Mouse (Mus musculus): ENCODE measurements around the gene Scnn1b.

DNA sequence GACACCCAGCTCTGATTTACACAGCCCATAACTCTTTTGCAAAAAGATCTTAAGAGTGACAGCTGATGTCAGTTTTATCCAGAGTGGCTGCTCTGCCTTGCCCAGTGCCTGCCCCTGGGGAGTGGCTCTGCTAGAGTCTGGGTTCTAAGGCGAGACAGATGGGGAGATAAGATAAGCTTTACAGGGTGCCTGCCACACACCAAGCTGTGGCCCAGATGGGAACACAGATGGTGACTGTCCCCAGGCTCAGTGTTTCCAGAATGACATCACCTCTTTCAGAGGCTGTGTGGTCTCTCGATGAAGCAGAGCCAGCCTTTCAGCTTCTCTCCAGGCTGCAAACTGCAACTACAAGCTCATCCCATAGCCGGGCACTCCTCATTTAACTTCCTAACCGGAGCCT is 74.9 kb downstream of the Scnn1b start:
- TF ChIP-seq POLR2A (IDR thresholded peaks at IDR 0.05; ENCODE audit: insufficient read length, low read depth) (no peak), MYOG (IDR thresholded peaks at IDR 0.05; ENCODE audit: control insufficient read depth in 1 of 3, insufficient read depth in 1 of 3, insufficient read length in 2 of 3, low read depth in 2 of 3) (no peak), MAX (IDR thresholded peaks at IDR 0.05; ENCODE audit: low read depth) (no peak), E2F4 (IDR thresholded peaks at IDR 0.05; ENCODE audit: insufficient read depth) (no peak), USF1 (IDR thresholded peaks at IDR 0.05; ENCODE audit: low read depth) (no peak), CEBPB (IDR thresholded peaks at IDR 0.05; ENCODE audit: insufficient read depth, poor library complexity, severe bottlenecking) (no peak), MYOD1 (IDR thresholded peaks at IDR 0.05; ENCODE audit: control insufficient read depth in 1 of 3, insufficient read length in 2 of 3, low read depth in 2 of 3) (peak in 1 of 3 experiments; percentile 16), SRF (IDR thresholded peaks at IDR 0.05; ENCODE audit: control insufficient read depth, insufficient read length, low read depth) (no peak)

Data from myocyte (in vitro differentiated cells).